Mouse (Mus musculus): ENCODE measurements at regions not wholly inside any gene's neighbourhood (a gene's known extent, or its start where the extent isn't known, plus 50 kb on each side); places are given as distances from the start of the nearest gene placed in this dataset.

DNA sequence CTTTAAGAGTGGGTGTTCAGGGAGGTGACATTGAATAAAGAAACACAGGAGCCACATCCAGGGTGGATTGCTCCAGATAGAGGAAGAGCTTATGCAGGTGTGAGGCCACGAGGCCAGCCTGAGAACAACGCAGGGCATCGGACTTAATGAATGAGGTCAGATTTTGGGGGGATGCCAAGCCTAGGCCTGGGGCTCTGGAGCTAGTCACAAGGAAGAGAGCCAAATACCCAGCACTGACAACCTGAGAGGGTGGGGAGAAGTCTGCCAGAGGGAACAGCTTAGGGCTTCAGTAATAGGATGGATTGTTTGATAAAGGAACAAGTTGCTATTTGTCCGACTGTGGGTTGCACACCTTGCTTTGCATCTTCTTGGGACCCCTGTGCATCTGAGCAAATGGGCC is 203.1 kb upstream of the Hes1 start:
- Histone ChIP-seq H3K4me1 (ENCODE audit: insufficient read depth, low read depth, low read length) (no peaks in the 10 kb centered on the region), H3K9me3 (ENCODE audit: low read length) (no peaks in the 10 kb centered on the region), H3K4me2 (replicated peaks; ENCODE audit: low read depth, low read length) (no peak overlapping the region), H3K27me3 (replicated peaks; ENCODE audit: insufficient read depth, low read length) (no peaks in the 10 kb centered on the region), H3K36me3 (ENCODE audit: insufficient read depth, low read length) (no peaks in the 10 kb centered on the region), H3K27ac (ENCODE audit: low read length) (no peak overlapping the region), H3K4me3 (ENCODE audit: low read depth, low read length) (no peak overlapping the region), H3K9ac (replicated peaks; ENCODE audit: low read depth) (no peak overlapping the region)
- ATAC-seq (no peak), DNase-seq (ENCODE audit: low spot score) (no peak)
- TF ChIP-seq CTCF (IDR thresholded peaks at IDR 0.05) = no peak
- no peak for TF ChIP-seq EP300 (IDR thresholded peaks at IDR 0.05)
- WGBS = 26% methylated on average over 4 of the region's 4 CpGs

DNA sequence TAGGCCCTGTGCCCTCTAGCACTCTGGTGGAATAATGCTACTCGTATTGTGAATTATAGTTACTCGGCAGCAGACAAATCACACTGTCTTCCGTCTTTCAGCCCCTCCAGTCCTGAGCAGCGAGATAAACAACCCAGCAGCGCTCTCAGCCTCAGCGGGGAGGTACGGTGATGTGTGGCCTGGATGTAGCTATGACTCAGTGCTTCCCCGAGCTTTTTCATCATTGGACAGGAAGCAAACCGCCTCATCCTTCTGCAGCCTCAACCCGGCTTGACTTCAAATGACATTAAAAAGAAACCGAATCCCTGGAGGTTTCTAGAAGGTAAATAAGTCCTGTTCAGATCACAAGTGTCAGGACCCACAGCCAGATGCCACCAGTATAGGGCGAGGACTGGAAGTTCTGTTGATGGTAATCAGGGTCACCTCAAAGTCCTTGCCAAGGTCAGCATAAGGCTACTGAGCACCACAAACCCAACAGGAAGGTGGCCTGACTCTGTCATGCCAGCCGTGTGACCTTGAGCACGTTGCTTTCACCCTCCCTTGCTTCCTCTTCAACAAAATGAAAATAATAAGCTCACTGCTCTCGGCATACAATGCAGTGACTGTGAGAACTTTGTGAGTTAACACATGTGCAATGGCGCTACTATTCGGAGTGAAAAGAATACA is 199.0 kb upstream of the Hes1 start:
- ATAC-seq (peak; percentile 75), DNase-seq (ENCODE audit: low spot score) (peak; percentile 48)
- Histone ChIP-seq H3K9ac (replicated peaks; ENCODE audit: low read depth) (no peak overlapping the region), H3K36me3 (ENCODE audit: insufficient read depth, low read length) (no peaks in the 10 kb centered on the region), H3K27ac (ENCODE audit: low read length) (no peak overlapping the region), H3K4me3 (ENCODE audit: low read depth, low read length) (no peak overlapping the region), H3K4me2 (replicated peaks; ENCODE audit: low read depth, low read length) (no peak overlapping the region), H3K9me3 (ENCODE audit: low read length) (no peaks in the 10 kb centered on the region), H3K27me3 (replicated peaks; ENCODE audit: insufficient read depth, low read length) (no peaks in the 10 kb centered on the region), H3K4me1 (ENCODE audit: insufficient read depth, low read depth, low read length) (no peaks in the 10 kb centered on the region)
- 55% methylated on average over 17 of the region's 17 CpGs for WGBS
- no peak for TF ChIP-seq CTCF (IDR thresholded peaks at IDR 0.05)
- no peak for TF ChIP-seq EP300 (IDR thresholded peaks at IDR 0.05)

DNA sequence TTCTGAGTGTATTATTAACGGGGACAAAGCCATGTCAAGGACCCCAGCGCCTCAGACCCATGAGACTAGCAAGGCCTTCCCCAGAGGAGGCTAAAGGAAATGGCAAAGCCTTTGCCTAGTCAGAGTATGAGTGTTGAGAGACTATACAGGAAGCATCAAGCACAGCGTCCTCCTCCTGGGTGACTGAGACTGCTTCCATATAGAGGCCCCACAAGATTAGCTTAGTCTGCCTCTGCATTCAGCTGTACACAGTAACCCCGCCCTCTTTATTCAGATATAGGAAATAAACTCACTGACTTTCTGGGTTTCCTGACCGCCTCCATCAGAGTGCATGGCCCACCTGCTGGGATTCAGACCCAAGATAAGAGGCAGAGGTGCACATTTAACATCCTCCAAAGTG is 192.8 kb upstream of the Hes1 start:
- H3K4me1 ChIP-seq (ENCODE audit: insufficient read depth, low read depth, low read length) = no peaks in the 10 kb centered on the region
- no peak overlapping the region for H3K27ac ChIP-seq (ENCODE audit: low read length)
- no peaks in the 10 kb centered on the region for H3K36me3 ChIP-seq (ENCODE audit: insufficient read depth, low read length)
- H3K9ac ChIP-seq (replicated peaks; ENCODE audit: low read depth) = no peak overlapping the region
- H3K9me3 ChIP-seq (ENCODE audit: low read length) = no peaks in the 10 kb centered on the region
- 79% methylated on average over 5 of the region's 5 CpGs for WGBS
- no peak for TF ChIP-seq CTCF (IDR thresholded peaks at IDR 0.05)
- TF ChIP-seq EP300 (IDR thresholded peaks at IDR 0.05) = no peak
- H3K27me3 ChIP-seq (replicated peaks; ENCODE audit: insufficient read depth, low read length) = no peaks in the 10 kb centered on the region
- no peak overlapping the region for H3K4me3 ChIP-seq (ENCODE audit: low read depth, low read length)
- ATAC-seq = no peak
- no peak for DNase-seq (ENCODE audit: low spot score)
- H3K4me2 ChIP-seq (replicated peaks; ENCODE audit: low read depth, low read length) = no peak overlapping the region

DNA sequence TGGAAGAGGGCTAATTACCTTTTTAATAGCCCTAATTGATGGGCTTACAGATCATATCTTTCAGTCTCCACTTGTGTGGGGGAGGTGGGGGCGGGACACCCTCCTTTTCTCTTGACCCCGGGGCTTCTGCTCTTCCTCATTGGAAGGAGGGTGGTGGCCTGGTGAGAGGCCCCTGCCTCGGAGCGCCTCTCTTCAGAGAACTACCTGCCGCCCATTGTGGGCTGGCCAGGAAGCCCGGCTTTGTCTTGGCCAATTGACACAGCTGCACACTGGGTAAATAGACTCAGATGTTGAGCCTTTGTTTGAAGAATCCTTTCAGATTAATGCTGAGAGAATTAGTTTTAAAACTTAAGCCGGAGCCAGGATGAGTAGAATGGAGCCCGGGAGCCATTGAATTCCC is 188.0 kb upstream of the Hes1 start:
- Histone ChIP-seq H3K27me3 (replicated peaks; ENCODE audit: insufficient read depth, low read length) (no peaks in the 10 kb centered on the region), H3K4me3 (ENCODE audit: low read depth, low read length) (no peak overlapping the region), H3K9ac (replicated peaks; ENCODE audit: low read depth) (no peak overlapping the region), H3K9me3 (ENCODE audit: low read length) (no peaks in the 10 kb centered on the region), H3K27ac (ENCODE audit: low read length) (no peak overlapping the region), H3K4me1 (ENCODE audit: insufficient read depth, low read depth, low read length) (no peaks in the 10 kb centered on the region), H3K4me2 (replicated peaks; ENCODE audit: low read depth, low read length) (no peak overlapping the region), H3K36me3 (ENCODE audit: insufficient read depth, low read length) (no peaks in the 10 kb centered on the region)
- ATAC-seq = no peak
- WGBS = 40% methylated on average over 8 of the region's 8 CpGs
- no peak for DNase-seq (ENCODE audit: low spot score)
- TF ChIP-seq CTCF (IDR thresholded peaks at IDR 0.05) (no peak), EP300 (IDR thresholded peaks at IDR 0.05) (no peak)

DNA sequence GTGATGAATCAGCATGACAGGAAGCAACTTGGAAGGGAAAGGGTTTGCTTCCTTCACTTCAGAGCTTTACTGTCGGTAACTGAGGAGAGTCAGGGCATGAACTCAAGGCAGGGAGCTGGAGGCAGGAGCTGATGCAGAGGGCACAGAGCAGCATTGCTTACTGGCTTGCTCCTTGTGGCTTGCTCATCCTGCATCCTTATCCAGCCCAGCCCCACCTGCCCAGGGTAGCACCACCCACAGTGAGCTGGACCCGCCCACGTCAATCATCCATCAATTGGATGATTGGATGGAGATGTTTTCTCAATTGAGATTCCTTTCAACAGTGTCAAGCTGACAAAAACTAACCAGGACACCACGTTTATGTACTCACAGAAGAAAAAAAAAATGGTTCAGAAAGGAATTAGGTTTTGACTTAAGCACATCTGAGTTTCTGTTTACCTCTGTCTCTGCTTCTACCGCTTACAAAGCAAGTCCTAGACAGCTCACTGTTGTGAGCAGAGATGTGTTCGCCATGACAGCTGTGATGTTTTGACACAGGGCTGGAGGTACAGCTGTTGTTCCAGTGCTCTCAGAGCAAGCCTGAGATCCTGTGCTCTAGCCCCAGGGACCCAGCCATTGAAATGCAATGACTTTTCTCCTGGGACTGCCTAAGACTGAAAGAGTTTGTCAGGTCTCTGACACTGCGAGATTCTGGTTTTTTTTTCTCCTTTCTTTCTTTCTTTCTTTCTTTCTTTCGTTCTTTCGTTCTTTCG is 186.6 kb upstream of the Hes1 start:
- no peak for TF ChIP-seq CTCF (IDR thresholded peaks at IDR 0.05)
- no peak for TF ChIP-seq EP300 (IDR thresholded peaks at IDR 0.05)
- ATAC-seq (no peak), DNase-seq (ENCODE audit: low spot score) (no peak)
- no peak overlapping the region for H3K4me3 ChIP-seq (ENCODE audit: low read depth, low read length)
- no peak overlapping the region for H3K27ac ChIP-seq (ENCODE audit: low read length)
- no peaks in the 10 kb centered on the region for H3K9me3 ChIP-seq (ENCODE audit: low read length)
- H3K4me1 ChIP-seq (ENCODE audit: insufficient read depth, low read depth, low read length) = no peaks in the 10 kb centered on the region; the same call in 1 of the 2 replicates
- no peak overlapping the region for H3K4me2 ChIP-seq (replicated peaks; ENCODE audit: low read depth, low read length)
- 50% methylated on average over 10 of the region's 10 CpGs for whole genome bisulfite sequencing
- no peak overlapping the region for H3K9ac ChIP-seq (replicated peaks; ENCODE audit: low read depth)
- no peaks in the 10 kb centered on the region for H3K36me3 ChIP-seq (ENCODE audit: insufficient read depth, low read length)
- H3K27me3 ChIP-seq (replicated peaks; ENCODE audit: insufficient read depth, low read length) = no peaks in the 10 kb centered on the region

DNA sequence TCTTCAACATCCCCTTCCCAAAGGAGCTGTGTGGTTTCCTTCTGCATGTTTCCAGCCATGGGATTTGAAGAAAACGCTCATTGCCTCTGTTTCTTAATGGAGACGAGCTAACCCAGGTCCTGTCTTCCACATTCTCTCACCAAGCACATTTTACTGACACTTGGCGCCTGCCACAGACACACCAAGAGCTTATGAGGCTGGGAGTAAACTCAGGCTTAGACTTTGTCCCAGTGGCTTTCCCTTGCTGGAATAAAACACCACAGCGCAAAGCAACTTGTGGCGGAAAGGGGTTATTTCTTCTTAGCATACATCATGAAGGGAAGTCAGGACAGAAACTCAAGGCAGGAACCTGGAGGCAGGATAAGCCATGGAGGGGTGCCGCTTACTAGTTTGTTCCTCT is 184.5 kb upstream of the Hes1 start:
- Histone ChIP-seq H3K4me3 (ENCODE audit: low read depth, low read length) (no peak overlapping the region), H3K27ac (ENCODE audit: low read length) (no peak overlapping the region), H3K4me1 (ENCODE audit: insufficient read depth, low read depth, low read length) (no peaks in the 10 kb centered on the region; the same call in 1 of the 2 replicates), H3K27me3 (replicated peaks; ENCODE audit: insufficient read depth, low read length) (no peaks in the 10 kb centered on the region), H3K9ac (replicated peaks; ENCODE audit: low read depth) (no peak overlapping the region), H3K9me3 (ENCODE audit: low read length) (no peaks in the 10 kb centered on the region), H3K36me3 (ENCODE audit: insufficient read depth, low read length) (no peaks in the 10 kb centered on the region), H3K4me2 (replicated peaks; ENCODE audit: low read depth, low read length) (no peak overlapping the region)
- WGBS = 81% methylated on average over 6 of the region's 6 CpGs
- DNase-seq (ENCODE audit: low spot score) = no peak
- ATAC-seq = no peak
- no peak for TF ChIP-seq EP300 (IDR thresholded peaks at IDR 0.05)
- no peak for TF ChIP-seq CTCF (IDR thresholded peaks at IDR 0.05)
